Mouse (Mus musculus): ENCODE measurements around the gene Omp. TPM values are rescaled to one million over a fixed set of nuclear protein-coding genes. Genes with fewer than 3 reads are reported as not detected.

Omp gene
- polyA plus RNA-seq, 1 experiment from 2014 or later: 0.54 TPM

DNA sequence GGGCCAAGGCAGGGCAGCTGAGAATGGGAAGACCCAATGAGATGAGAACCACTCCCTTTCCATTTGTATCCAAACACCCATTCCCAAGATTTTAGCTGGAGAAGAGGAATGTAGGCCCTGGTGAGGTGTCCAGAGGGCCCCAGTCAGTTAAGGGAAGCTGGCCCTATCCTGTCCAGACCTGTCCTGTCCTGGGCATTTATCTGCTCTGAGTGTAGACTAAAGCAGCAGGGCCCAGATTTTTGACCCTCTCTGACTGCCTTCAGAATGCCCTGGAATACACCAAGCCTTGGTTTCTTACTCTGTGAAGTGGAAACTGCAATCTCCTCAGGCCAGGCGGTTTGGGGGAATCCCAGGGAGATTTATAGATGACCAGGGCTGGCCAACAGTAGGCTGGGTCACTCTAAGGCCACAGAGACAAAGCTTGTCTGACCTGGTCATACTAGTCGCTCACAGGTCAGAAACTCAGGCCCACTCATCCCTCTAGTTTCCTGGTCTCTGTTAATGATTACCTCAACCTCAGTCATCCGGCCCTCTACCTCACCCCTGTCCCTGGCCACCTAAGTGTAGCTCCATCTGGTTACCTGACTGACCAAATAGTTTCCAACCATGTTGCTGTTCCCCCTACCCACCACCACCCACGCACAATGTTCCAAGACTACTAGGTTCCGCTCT, 33.4 kb upstream of the Omp start:
- Histone ChIP-seq H3K9ac (peak overlapping the region; percentile 86), H3K4me2 (peak overlapping the region; percentile 88), H3K27me3 (no peaks in the 10 kb centered on the region), H3K27ac (replicated peaks) (peak overlapping the region; percentile 97), H3K4me3 (replicated peaks) (peak overlapping the region; percentile 96), H3K36me3 (replicated peaks) (no peaks in the 10 kb centered on the region), H3K9me3 (replicated peaks) (no peaks in the 10 kb centered on the region), H3K4me1 (replicated peaks) (peaks cover 59% of the 10 kb centered on the region)
- WGBS (ENCODE audit: insufficient replicate concordance): 75% methylated on average over 5 of the region's 5 CpGs
- ATAC-seq (ENCODE audit: insufficient read depth): peak; percentile 3

DNA sequence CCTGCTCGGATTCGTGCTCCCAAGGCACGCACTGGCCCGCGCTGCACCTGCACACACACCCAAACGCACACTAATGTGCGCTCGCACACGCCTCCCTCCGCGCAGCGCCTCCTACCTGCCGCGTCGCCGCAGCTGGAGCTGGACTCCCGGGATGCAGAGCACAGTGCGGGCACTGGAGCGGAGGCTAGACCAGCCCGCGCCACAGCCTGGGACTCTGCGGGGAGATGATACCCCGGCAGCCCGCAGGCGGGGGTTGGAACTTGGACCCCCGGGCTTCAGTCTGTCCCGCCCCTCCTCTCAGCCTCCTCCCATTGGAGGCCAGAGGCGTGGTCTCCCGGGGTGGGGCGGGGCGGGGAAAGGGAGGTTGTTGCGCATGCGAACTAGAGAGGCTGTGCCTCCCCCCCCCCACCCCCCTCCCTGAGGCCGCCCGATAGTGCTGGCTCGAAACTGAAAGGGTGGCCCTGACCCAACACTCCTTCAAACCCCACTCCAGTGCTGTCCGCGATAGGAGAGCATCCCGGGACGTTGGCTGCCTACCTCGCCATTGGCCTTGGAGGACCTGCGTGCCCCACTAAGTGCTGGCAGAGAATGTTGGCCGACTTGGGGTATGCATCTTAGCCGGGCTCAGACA, 32.7 kb upstream of the Omp start, which contains the start of gene Capn5:
Gene Capn5 (minus strand): TSS at position 346 of the 631 bp plus-strand sequence.
- WGBS (ENCODE audit: insufficient replicate concordance): under 1% methylated on average over 44 of the region's 44 CpGs
- ATAC-seq (ENCODE audit: insufficient read depth): peak; percentile 68
- H3K4me1 ChIP-seq (replicated peaks): peaks cover 65% of the 10 kb centered on the region

DNA sequence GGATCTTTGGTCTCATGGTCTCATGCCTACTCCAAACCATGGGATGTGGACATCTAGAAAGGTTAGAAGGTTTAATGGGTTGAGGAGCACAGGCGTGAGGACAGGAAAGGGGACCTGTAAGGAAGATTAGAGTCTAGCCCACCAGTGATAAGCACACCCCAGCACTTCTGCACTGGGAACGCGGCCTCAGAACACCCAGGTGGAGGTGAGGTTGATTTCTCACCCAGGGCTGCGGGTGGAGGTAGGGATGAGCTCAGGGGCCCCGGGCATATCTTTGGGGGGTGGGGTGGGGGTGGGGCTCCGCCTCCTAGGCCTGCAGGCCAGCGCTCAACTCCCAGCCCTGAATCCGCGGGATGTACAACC, 32.2 kb upstream of the Omp start:
- ATAC-seq (ENCODE audit: insufficient read depth): no peak
- Histone ChIP-seq H3K4me1 (replicated peaks) (peaks cover 70% of the 10 kb centered on the region), H3K9me3 (replicated peaks) (no peaks in the 10 kb centered on the region), H3K4me3 (replicated peaks) (peak overlapping the region; percentile 96), H3K4me2 (peak overlapping the region; percentile 88), H3K9ac (peak overlapping the region; percentile 86), H3K36me3 (replicated peaks) (no peaks in the 10 kb centered on the region), H3K27me3 (no peaks in the 10 kb centered on the region), H3K27ac (replicated peaks) (peak overlapping the region; percentile 97)
- WGBS (ENCODE audit: insufficient replicate concordance): 1% methylated on average over 9 of the region's 9 CpGs

More for the DNA sequence above, 32.7 kb upstream of the Omp start, which contains the start of gene Capn5:
- Histone ChIP-seq H3K9ac (peak within 1 kb of the TSS; percentile 86), H3K27me3 (no peaks in the 10 kb centered on the region), H3K4me3 (replicated peaks) (peak within 1 kb of the TSS; percentile 96), H3K36me3 (replicated peaks) (no peaks in the 10 kb centered on the region), H3K4me2 (peak within 1 kb of the TSS; percentile 88), H3K9me3 (replicated peaks) (no peaks in the 10 kb centered on the region), H3K27ac (replicated peaks) (peak within 1 kb of the TSS; percentile 97)

DNA sequence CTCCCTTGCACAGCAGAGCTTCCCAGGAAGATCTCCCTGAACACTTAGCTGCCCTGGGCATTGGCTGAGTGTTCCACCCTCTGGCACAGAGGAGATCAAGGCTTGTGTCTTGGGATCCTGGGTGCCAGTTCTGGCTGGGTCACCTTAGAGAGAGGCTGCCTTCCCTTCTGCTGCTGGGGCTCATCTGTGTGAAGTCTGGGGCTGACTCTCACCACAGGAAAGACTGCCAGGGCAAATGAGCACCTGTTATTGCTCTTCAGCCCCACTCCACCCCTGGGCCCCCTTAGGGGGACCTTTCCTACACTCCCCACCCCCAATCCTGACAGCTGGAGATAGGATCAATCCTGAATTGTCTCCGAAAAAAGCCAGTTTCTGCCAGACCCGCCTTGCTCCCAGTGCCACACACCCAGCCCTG, 31.8 kb upstream of the Omp start:
- Histone ChIP-seq H3K9me3 (replicated peaks) (no peaks in the 10 kb centered on the region), H3K27ac (replicated peaks) (peak overlapping the region; percentile 97), H3K4me1 (replicated peaks) (peaks cover 75% of the 10 kb centered on the region), H3K9ac (peak overlapping the region; percentile 86), H3K4me3 (replicated peaks) (peak overlapping the region; percentile 96), H3K4me2 (peak overlapping the region; percentile 88), H3K27me3 (no peaks in the 10 kb centered on the region), H3K36me3 (replicated peaks) (no peaks in the 10 kb centered on the region)
- ATAC-seq (ENCODE audit: insufficient read depth): no peak
- 28% methylated on average over 2 of the region's 2 CpGs for WGBS (ENCODE audit: insufficient replicate concordance)

DNA sequence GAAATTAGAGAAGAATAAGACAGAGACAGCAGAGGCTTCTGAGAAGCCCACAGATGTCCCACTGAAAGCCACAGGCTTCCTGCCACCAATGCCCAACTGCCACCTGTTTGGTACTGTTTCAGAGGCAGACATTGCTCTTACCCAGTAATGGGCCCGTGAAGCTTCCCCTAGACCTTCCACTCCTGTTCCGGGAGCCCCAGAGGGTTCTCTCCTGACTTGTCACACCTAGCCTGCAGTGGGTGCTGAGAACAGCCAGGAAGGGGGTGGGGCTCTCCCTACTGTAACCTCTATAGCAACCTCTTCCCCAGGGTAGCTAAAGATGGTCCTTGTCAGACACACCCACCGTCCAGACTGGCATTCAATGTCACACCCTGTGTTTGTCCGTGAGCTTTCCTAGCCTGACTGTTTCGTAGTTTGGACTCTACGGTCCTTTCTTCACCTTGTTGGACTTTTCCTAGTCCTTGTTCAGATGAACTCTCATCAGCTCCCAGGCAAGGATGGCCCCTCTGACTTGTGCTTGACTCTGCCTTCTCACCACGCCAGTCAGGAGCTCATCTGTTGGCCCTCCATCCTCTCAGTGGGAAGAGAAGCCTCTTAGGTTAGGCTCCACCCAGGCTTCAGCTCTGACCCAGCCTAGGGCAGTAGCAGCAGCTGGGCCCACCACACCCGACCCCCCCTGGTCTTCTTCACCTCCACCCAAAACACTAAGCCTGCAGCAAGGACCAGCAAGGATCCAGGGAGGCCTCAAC, 31.2 kb upstream of the Omp start:
- WGBS (ENCODE audit: insufficient replicate concordance): 22% methylated on average over 8 of the region's 8 CpGs
- Histone ChIP-seq H3K9me3 (replicated peaks) (no peaks in the 10 kb centered on the region), H3K36me3 (replicated peaks) (no peaks in the 10 kb centered on the region), H3K27ac (replicated peaks) (peak overlapping the region; percentile 97), H3K4me3 (replicated peaks) (peak overlapping the region; percentile 96), H3K4me2 (peak overlapping the region; percentile 88), H3K4me1 (replicated peaks) (peaks cover 81% of the 10 kb centered on the region), H3K27me3 (no peaks in the 10 kb centered on the region), H3K9ac (peak overlapping the region; percentile 86)
- ATAC-seq (ENCODE audit: insufficient read depth): peak; percentile 51

DNA sequence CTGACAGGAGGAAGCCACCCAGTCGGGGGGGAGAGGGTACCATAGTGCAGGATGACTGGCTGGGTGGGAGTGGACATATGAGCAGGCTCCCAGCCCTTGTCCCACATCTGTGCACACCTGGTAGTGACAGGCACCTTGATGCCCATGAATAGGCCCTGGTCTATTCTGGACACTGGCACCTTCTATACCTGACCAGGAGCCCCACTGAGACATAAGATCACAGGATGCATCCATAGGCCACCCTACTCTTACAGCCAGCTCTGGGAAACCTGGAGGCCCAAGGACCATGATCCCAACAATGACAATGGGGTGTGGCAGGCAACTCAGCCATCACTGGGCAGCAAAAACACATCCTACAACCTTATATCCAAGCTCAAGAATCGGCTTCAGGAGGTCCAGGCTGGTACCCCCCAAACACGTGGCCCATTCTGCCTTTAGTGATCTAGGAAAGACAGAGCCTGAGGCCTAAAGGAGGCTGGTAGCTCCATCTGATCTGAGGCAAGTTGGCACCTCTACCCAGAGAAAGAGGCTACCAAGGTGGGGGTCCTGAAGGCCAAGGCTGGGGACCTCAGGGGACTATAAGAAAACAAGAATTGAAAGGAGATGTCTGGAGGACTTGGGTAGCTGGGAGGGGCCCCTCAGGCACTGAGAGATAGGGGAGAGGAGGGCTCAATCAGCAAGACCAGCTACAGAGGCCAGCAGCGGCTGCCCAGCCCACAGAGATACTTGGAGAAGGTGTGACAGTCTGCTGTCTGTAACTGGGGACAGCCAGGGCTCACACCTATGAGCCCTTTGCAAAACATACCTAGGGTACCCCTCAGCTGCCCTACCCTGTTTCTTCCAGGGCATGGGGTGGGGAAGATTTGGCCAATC, 29.8 kb upstream of the Omp start:
- H3K9me3 ChIP-seq (replicated peaks): no peaks in the 10 kb centered on the region
- peak; percentile 71 for ATAC-seq (ENCODE audit: insufficient read depth)
- peak overlapping the region; percentile 97 for H3K27ac ChIP-seq (replicated peaks)
- H3K4me2 ChIP-seq: peak overlapping the region; percentile 88
- no peaks in the 10 kb centered on the region for H3K36me3 ChIP-seq (replicated peaks)
- H3K9ac ChIP-seq: peak overlapping the region; percentile 86
- H3K4me1 ChIP-seq (replicated peaks): peaks cover 95% of the 10 kb centered on the region
- peak overlapping the region; percentile 96 for H3K4me3 ChIP-seq (replicated peaks)
- H3K27me3 ChIP-seq: no peaks in the 10 kb centered on the region
- WGBS (ENCODE audit: insufficient replicate concordance): 42% methylated on average over 4 of the region's 4 CpGs

DNA sequence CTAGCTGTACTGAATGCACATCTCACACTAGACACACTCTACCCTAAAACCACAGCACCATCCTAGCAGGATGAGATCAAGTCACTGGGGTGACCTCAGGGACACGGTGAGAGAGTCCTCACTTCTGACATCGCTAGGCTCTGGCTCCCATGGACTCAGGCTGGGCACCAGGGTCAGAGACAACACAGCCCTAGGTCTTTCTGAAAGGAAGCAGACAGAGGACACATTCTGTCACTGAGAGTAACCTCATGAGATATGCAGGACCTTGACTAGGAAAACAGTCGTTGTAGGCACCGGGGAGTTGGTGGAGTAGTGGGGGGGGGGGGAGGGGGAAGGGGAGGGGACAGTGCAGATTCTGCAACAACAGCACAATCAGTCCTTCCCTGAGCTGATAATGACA, 28.1 kb upstream of the Omp start:
- no peak overlapping the region for H3K4me3 ChIP-seq (replicated peaks)
- H3K36me3 ChIP-seq (replicated peaks): 0 out of 2 replicates have a peak, but pooled peaks cover 5% of the 10 kb centered on the region
- WGBS (ENCODE audit: insufficient replicate concordance): 22% methylated on average over 4 of the region's 4 CpGs
- H3K9ac ChIP-seq: peak overlapping the region; percentile 37
- H3K27ac ChIP-seq (replicated peaks): peak overlapping the region; percentile 97
- ATAC-seq (ENCODE audit: insufficient read depth): no peak
- H3K9me3 ChIP-seq (replicated peaks): no peaks in the 10 kb centered on the region
- peak overlapping the region; percentile 88 for H3K4me2 ChIP-seq
- H3K27me3 ChIP-seq: no peaks in the 10 kb centered on the region
- peaks cover 90% of the 10 kb centered on the region for H3K4me1 ChIP-seq (replicated peaks)

DNA sequence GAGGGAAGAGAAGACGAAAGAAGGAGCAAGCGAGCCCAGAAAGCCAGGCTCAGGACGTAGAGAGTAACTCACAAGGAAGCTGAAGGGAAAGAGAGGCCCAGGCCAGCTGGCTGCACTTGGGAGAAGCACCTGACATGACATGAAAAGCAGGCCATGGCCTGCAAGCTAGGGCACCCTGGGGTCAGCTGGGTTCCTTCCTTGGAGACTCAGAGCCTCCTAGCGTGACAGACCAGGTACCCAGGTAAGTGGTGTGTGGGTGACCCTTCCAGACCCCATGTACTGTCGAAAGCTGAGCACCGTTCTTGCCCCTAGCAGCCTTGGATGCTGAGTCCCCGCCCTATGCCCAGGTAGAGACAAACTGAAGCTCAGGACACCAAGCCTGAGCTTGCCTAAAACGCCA, 27.4 kb upstream of the Omp start:
- ATAC-seq (ENCODE audit: insufficient read depth): no peak
- Histone ChIP-seq H3K4me2 (peak overlapping the region; percentile 16; the same call in 1 of the 2 replicates), H3K9ac (peak overlapping the region; percentile 62; the same call in 1 of the 2 replicates), H3K4me3 (replicated peaks) (no peak overlapping the region), H3K4me1 (replicated peaks) (peaks cover 94% of the 10 kb centered on the region), H3K36me3 (replicated peaks) (0 out of 2 replicates have a peak, but pooled peaks cover 5% of the 10 kb centered on the region), H3K9me3 (replicated peaks) (no peaks in the 10 kb centered on the region), H3K27ac (replicated peaks) (peak overlapping the region; percentile 97), H3K27me3 (no peaks in the 10 kb centered on the region)
- WGBS (ENCODE audit: insufficient replicate concordance): 85% methylated on average over 8 of the region's 8 CpGs

DNA sequence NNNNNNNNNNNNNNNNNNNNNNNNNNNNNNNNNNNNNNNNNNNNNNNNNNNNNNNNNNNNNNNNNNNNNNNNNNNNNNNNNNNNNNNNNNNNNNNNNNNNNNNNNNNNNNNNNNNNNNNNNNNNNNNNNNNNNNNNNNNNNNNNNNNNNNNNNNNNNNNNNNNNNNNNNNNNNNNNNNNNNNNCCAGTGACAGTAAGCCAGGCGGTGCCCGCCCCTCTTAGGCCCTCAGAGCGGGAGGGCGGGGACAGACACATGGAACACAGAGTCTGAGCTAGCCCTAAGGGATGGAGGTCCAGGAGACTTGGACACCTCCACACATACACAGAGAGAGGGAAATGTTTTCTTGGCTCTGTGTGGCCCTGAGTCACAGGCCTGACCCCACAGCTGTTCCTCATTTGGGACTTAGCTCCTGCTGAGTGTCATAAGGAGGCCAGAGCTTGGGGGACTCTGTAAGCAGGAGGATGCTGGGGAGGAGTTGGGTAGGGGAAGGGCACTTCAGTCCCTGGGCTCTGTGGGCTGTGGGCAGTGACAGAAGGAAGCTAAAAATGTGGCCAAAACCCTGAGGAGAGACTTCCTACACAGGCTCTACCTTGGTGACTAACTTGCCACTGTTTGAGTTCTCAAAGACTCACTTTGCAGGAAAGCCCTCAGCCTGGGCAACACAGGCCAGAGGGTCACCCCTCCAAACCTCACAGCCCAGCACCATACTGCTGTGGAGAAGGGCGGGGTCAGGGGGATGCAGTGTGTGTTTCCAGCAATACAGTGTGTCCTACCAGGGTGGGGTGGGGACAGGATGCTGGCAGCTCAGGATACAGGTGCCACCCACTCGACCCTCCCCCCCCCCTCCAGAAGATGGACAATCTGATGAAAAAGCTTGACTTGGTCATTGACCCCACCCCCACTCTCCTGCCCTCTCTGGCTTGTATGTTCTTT, 26.1 kb upstream of the Omp start:
- H3K4me3 ChIP-seq (replicated peaks): peak overlapping the region; percentile 42

More for the DNA sequence above, 26.1 kb upstream of the Omp start:
- WGBS (ENCODE audit: insufficient replicate concordance): 25% methylated on average over 6 of the region's 6 CpGs
- H3K36me3 ChIP-seq (replicated peaks): 0 out of 2 replicates have a peak, but pooled peaks cover 5% of the 10 kb centered on the region
- H3K4me1 ChIP-seq (replicated peaks): peaks cover 85% of the 10 kb centered on the region
- peak overlapping the region; percentile 62 for H3K9ac ChIP-seq
- H3K27ac ChIP-seq (replicated peaks): peak overlapping the region; percentile 97
- peak; percentile 85 for ATAC-seq (ENCODE audit: insufficient read depth)
- no peaks in the 10 kb centered on the region for H3K9me3 ChIP-seq (replicated peaks)
- peak overlapping the region; percentile 73 for H3K4me2 ChIP-seq
- H3K27me3 ChIP-seq: no peaks in the 10 kb centered on the region

Data from liver, embryonic 15.5 days (tissue).